Mouse (Mus musculus) lung, embryonic 15.5 days (tissue): ENCODE measurements around the gene Cetn3. TPM values are rescaled to one million over a fixed set of nuclear protein-coding genes. Genes with fewer than 3 reads are reported as not detected.

Experiments used
- ATAC-seq: fragments of 200-750 bp; cut with Nextera tagmentation; 2 replicates; pipeline ENCODE4 v1.8.0; 2017; ENCODE audit warnings: moderate number of reproducible peaks, borderline replicate concordance; ENCODE audit not compliant: low FRiP score, low TSS enrichment; ENCODE audit errors: extremely low read depth
- H3K27ac ChIP-seq: fragments of 300-500 bp; sonication (generic); 2 replicates; pipeline ENCODE4 v1.5.1; 2015; ENCODE audit warnings: moderate library complexity, mild to moderate bottlenecking, inconsistent platforms
- H3K27me3 ChIP-seq: fragments of 300-500 bp; sonication (generic); 2 replicates; pipeline ENCODE4 v1.6.1; 2015; ENCODE audit warnings: inconsistent platforms
- H3K36me3 ChIP-seq: fragments of 300-500 bp; sonication (generic); 2 replicates; pipeline ENCODE4 v1.6.1; 2015; ENCODE audit warnings: inconsistent platforms
- H3K4me1 ChIP-seq: fragments of 300-500 bp; sonication (generic); 2 replicates; pipeline ENCODE4 v1.6.1; 2015; ENCODE audit warnings: inconsistent platforms
- H3K4me2 ChIP-seq: fragments of 300-500 bp; sonication (generic); 2 replicates; pipeline ENCODE4 v1.6.1; 2015; ENCODE audit warnings: inconsistent platforms, mild to moderate bottlenecking, moderate library complexity
- H3K4me3 ChIP-seq: fragments of 300-500 bp; sonication (generic); 2 replicates; pipeline ENCODE4 v1.5.1; 2015; ENCODE audit warnings: mild to moderate bottlenecking, inconsistent platforms
- H3K9ac ChIP-seq: fragments of 300-500 bp; sonication (generic); 2 replicates; pipeline ENCODE4 v1.6.1; 2015; ENCODE audit warnings: inconsistent platforms
- H3K9me3 ChIP-seq: fragments of 300-500 bp; sonication (generic); 2 replicates; pipeline ENCODE4 v1.6.1; 2016; ENCODE audit warnings: inconsistent platforms
- WGBS: fragments of 180-500 bp; shearing (Covaris S2); methylation state at CpG from one replicate; pipeline ENCODE4 v1.1.7; 2015; 5-methylcytosine and 5-hydroxymethylcytosine counted together
- polyA plus RNA-seq: library from polyadenylated mRNA; unstranded; fragments of >200 nt; fragmentation: Nextera tagmentation; extraction: Ambion mirVana; gene quantifications from 2 replicates; pipeline ENCODE4 v1.2.1, GENCODE M21; 2015

Cetn3 gene
- 195 and 202 TPM in 2 replicates for polyA plus RNA-seq

DNA sequence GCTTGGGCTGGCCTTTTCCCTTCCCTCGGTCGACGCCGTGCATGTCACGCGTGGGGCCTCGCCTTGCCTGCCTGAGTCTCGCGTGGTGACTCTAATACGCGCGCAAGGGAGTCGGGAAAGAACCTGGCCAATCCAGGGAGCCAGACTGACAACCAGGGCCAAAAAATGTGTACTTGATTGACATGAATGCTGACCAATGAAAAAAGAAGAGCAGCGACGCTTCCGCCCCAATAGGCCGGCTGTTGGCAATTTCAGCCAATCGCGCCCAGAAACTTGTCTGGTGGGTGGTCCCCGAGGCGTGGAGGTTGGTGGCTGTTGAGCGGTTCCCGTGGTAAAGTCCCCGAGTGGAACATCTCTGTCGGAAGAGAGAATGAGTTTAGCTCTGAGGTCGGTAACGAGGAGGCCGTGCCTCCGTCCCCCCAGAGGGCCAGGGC lies at the start of gene Cetn3:
TSS of gene Cetn3 (plus strand) at position 107 of the 434 bp plus-strand sequence.
- H3K27ac ChIP-seq, result peak within 1 kb of the TSS; percentile 98
- H3K27me3 ChIP-seq, result no peaks in the 10 kb centered on the region
- H3K4me2 ChIP-seq, result peak within 1 kb of the TSS; percentile 71
- peaks cover 15% of the 10 kb centered on the region; the same call in 1 of the 2 replicates for H3K4me1 ChIP-seq
- under 1% methylated on average over 29 of the region's 29 CpGs for WGBS
- H3K9ac ChIP-seq, result peak within 1 kb of the TSS; percentile 74
- peak within 1 kb of the TSS; percentile 67 for H3K4me3 ChIP-seq
- peaks cover 16% of the 10 kb centered on the region for H3K36me3 ChIP-seq
- H3K9me3 ChIP-seq, result no peaks in the 10 kb centered on the region
- peak; percentile 92 for ATAC-seq

DNA sequence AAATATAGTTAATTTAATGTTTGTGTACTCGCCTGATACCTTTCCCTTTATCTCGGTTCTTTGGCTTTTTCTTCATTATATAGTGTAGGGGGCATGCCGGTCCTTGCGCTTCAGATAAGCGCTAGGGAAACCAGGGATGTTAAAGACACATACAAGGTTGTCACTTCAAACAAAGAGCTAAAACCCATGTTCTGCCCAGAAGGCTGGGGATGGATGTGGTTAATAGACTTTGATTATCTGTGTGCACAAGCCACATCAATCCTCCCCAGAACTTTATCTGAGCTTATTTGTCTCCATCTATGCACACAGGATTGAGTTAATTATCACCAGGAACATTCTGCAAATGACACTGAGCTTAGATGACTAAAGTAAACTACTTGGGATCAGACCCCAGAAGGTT lies 46.3 kb upstream of the Cetn3 start:
- H3K9me3 ChIP-seq, result no peaks in the 10 kb centered on the region
- H3K27me3 ChIP-seq, result no peaks in the 10 kb centered on the region
- no peak overlapping the region for H3K27ac ChIP-seq
- no peaks in the 10 kb centered on the region for H3K36me3 ChIP-seq
- no peak overlapping the region for H3K4me3 ChIP-seq
- H3K4me1 ChIP-seq, result no peaks in the 10 kb centered on the region
- no peak overlapping the region for H3K4me2 ChIP-seq
- ATAC-seq, result no peak
- WGBS, result 72% methylated on average over 5 of the region's 5 CpGs
- H3K9ac ChIP-seq, result no peak overlapping the region

DNA sequence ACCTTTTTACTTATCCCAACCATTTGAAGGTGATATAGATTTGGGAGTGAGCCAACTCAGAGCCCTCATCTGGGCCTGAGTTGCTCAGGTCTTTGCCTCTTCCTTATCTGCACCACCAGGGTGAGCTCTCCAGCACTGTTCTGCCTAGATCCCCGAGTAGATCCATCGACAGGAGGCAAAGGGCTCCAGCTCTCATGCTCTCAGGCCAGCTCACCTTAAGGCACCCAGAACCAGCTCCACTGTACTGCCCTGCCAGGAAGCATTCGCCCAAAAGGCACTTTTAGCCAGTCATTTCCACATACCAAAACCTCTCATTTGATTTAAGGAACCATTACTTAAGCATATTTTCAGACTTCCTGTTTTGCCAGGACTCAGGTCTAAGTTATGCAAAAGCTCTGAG lies 42.0 kb upstream of the Cetn3 start:
- Histone ChIP-seq H3K27me3 (no peaks in the 10 kb centered on the region), H3K4me3 (no peak overlapping the region), H3K27ac (no peak overlapping the region), H3K4me1 (no peaks in the 10 kb centered on the region), H3K4me2 (no peak overlapping the region), H3K9me3 (no peaks in the 10 kb centered on the region), H3K9ac (no peak overlapping the region), H3K36me3 (no peaks in the 10 kb centered on the region)
- no peak for ATAC-seq
- WGBS, result 36% methylated on average over 3 of the region's 3 CpGs

DNA sequence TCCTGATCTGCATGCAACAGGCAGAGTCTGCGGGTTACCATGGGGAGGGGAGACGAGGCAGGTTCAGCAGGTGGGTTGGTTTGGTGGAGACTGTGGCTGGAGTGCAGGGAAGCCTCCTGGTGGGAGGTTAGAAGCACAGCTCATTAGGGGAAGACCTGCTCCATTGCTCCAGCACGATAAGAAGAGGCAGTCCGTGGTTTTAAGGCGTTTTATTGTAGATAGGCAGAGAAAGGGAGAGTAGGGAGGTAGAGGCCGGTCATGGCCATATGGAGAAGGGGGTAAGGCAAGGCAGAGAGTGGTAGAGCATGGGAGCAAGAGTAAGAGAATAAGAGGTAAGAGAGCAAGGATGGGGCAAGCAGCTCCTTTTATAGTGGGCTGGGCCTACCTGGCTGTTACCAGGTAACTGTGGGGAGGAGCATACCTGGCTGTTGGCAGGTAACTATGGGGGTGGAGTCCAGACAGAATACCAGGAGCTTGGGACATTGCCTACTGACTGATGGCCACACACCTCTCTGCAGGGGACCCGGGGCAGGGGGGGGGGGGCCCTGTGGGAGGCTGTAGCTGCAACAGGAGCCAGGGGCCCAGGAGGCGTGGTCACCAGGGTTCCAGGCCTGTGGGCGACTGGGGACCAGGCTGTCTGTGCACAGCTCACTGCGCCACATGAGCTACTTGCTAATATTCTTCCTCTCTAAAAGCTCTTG lies 39.3 kb upstream of the Cetn3 start:
- H3K4me3 ChIP-seq, result no peak overlapping the region
- 47% methylated on average over 10 of the region's 10 CpGs for WGBS
- no peak overlapping the region for H3K9ac ChIP-seq
- H3K4me2 ChIP-seq, result no peak overlapping the region
- H3K27me3 ChIP-seq, result no peaks in the 10 kb centered on the region
- H3K36me3 ChIP-seq, result no peaks in the 10 kb centered on the region
- no peak for ATAC-seq
- H3K27ac ChIP-seq, result no peak overlapping the region
- no peaks in the 10 kb centered on the region for H3K4me1 ChIP-seq
- H3K9me3 ChIP-seq, result no peaks in the 10 kb centered on the region

DNA sequence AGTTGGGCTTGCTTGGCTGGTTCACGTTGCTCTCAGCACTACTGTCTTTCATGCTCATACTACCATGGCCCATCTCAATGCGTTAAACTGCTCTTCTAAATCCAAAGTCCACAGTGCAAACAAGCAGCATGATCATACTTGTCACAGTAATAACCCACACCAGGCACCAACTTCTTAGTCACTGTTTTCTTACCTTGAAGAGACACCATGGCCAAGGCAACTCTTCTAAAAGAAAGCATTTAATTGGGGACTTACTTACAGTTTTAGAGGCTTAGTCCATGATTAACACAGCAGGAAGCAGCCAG lies 38.8 kb upstream of the Cetn3 start:
- no peak for ATAC-seq
- Histone ChIP-seq H3K4me3 (no peak overlapping the region), H3K27ac (no peak overlapping the region), H3K9ac (no peak overlapping the region), H3K4me1 (no peaks in the 10 kb centered on the region), H3K9me3 (no peaks in the 10 kb centered on the region), H3K27me3 (no peaks in the 10 kb centered on the region), H3K36me3 (no peaks in the 10 kb centered on the region), H3K4me2 (no peak overlapping the region)
- whole genome bisulfite sequencing, result 32% methylated on average over 2 of the region's 2 CpGs

DNA sequence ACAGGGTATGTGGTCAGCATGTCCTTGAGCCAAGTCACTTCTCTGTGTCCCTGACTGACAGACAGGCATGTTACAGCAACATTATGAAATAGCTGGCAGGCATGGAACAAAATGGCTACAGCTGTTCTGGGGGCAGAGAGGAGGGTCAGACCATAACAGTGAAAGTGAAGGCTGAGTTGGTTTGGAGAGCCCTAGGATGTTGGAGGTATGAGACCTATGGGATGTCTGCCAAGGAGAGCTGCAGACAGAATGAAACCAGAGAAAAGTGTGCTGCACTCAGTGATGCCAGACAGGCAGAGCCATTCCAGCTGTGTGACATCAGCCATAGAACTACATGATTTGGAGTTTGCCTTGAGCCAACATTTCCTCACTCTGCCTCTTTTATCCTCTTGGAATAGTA lies 28.0 kb upstream of the Cetn3 start:
- no peaks in the 10 kb centered on the region for H3K4me1 ChIP-seq
- H3K9ac ChIP-seq, result no peak overlapping the region
- H3K36me3 ChIP-seq, result no peaks in the 10 kb centered on the region
- peak overlapping the region; percentile 15; the same call in 1 of the 2 replicates for H3K27ac ChIP-seq
- H3K4me3 ChIP-seq, result no peak overlapping the region
- no peak overlapping the region for H3K4me2 ChIP-seq
- peak; percentile 83 for ATAC-seq
- no peaks in the 10 kb centered on the region for H3K27me3 ChIP-seq
- no peaks in the 10 kb centered on the region for H3K9me3 ChIP-seq

DNA sequence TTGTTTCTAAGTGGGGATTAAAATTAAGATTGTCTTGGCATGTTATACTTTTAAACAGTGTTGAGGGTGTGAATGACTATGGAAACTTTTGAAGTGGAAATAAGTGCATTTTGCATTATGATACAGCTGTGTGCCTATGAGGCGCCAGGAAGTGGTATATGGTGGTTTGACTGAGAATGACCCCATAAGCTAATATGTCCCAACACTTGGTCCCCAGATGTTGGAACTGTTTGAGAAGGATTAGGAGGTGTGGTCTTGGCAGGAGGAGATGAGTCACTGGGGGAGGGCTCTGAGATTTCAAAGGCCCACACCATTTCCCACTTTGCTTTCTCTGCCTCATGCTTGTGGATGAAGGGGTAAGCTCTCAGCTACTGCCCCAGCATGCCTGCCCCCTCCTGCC lies 27.6 kb upstream of the Cetn3 start:
- Histone ChIP-seq H3K9me3 (no peaks in the 10 kb centered on the region), H3K9ac (no peak overlapping the region), H3K4me2 (no peak overlapping the region), H3K36me3 (no peaks in the 10 kb centered on the region), H3K4me3 (no peak overlapping the region), H3K27me3 (no peaks in the 10 kb centered on the region), H3K4me1 (no peaks in the 10 kb centered on the region), H3K27ac (no peak overlapping the region)
- WGBS, result 84% methylated on average over 1 of the region's 1 CpGs
- peak; percentile 70; the same call in 1 of the 2 replicates for ATAC-seq

DNA sequence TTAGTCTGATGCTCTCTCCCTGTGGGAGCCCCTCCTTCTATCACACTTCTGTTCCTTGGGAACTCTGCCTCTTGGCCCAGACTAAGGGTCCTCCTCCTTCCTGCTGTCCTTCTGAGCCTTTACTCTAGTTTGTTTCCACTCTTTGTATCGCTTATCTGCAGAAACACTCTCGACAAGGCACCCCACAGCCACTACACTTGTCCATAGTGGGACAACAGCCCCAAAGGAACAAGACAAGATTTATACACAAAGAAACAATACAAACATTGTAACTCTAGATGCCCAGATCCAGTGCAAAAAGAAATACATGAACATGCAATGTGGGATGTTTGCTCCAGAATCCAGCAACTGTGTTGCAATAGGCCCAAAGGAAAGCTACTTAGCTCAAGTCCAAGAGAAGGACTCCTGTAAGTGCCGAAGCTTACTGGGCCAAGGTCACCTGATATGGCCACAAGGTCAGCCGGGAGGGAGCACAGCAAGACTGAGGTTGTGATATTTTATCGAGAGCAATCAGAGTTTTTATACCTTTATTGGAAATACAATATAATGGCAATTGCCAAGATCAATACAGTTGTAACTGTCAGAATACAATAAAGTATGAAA lies 25.7 kb upstream of the Cetn3 start:
- Histone ChIP-seq H3K36me3 (no peaks in the 10 kb centered on the region), H3K4me3 (no peak overlapping the region), H3K9me3 (no peaks in the 10 kb centered on the region), H3K27ac (no peak overlapping the region), H3K27me3 (no peaks in the 10 kb centered on the region), H3K9ac (no peak overlapping the region), H3K4me1 (no peaks in the 10 kb centered on the region), H3K4me2 (no peak overlapping the region)
- ATAC-seq, result no peak
- 72% methylated on average over 5 of the region's 5 CpGs for WGBS

DNA sequence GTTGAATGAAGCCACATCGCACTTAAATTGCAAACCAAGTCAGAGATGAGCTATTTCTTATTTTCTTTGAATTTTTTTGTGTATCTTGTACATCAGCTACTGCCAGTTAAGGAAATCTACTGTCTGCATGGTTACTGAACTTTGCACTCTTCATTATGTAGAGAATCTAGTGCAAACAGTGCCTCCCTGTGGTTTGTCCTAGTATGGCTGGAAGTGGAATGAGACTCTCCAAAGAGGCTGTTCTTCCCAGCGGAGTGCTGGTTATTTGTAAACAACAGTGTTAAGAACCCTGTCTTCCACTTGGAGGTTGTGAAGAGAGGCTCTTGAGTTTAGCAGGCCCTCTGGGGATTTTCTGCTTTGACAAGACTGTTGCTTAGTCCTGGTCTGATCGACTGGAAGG lies 22.5 kb upstream of the Cetn3 start:
- Histone ChIP-seq H3K9ac (no peak overlapping the region), H3K4me2 (no peak overlapping the region), H3K27ac (no peak overlapping the region), H3K36me3 (no peaks in the 10 kb centered on the region), H3K4me1 (no peaks in the 10 kb centered on the region), H3K9me3 (no peaks in the 10 kb centered on the region), H3K27me3 (no peaks in the 10 kb centered on the region), H3K4me3 (no peak overlapping the region)
- 20% methylated on average over 3 of the region's 3 CpGs for WGBS
- no peak for ATAC-seq

DNA sequence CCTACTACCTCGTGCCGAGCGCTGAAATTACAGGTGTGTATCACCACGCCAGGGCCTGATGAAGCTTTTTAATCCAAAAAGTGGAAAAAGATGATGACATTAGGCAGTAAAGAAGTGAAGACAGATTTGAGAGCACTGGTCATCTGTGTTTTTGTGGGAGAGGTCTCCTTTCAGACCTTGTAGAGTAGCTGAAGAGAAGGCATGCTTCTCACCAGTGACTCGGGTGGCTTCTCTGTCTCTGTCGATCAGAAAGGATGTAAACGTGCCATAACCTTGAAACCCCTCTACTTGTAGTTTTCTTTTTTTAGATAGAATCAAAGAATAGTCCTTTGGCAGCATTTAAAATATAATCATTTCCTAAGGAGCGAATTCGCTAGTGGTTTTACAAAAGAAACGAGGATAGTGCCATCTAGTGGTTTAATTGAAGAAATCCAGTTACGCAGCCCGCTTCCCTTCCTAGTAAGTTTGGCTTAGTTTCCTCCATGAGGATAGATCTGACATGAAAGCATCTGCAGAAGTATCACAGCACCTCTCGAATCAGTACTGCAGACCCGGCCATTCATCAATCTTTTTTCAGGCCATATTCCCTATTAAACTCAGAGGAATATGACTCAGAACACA lies 21.2 kb upstream of the Cetn3 start:
- Histone ChIP-seq H3K36me3 (no peaks in the 10 kb centered on the region), H3K4me2 (no peak overlapping the region), H3K27ac (no peak overlapping the region), H3K4me3 (no peak overlapping the region), H3K27me3 (no peaks in the 10 kb centered on the region), H3K9me3 (no peaks in the 10 kb centered on the region), H3K9ac (no peak overlapping the region), H3K4me1 (no peaks in the 10 kb centered on the region)
- no peak for ATAC-seq
- 30% methylated on average over 14 of the region's 14 CpGs for WGBS

DNA sequence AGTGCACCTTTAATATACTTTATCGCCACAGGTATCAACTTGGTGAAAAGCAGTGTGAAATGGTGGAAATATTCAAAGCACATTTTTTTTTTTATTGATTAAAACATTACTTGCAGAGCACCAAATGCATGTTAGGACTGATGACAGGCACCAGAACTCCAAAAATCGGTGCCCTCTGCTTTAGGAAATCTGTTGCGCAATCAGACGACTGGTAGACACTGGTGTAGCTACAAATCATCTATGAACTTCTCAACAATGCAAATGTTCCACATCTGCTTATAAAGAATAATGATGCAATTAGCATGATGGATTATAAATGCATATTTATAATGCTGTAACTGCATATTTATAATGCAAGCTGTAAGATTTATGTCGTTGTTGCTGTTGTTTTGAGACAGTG lies 18.7 kb upstream of the Cetn3 start:
- no peaks in the 10 kb centered on the region for H3K36me3 ChIP-seq
- no peaks in the 10 kb centered on the region for H3K9me3 ChIP-seq
- H3K9ac ChIP-seq, result no peak overlapping the region
- H3K4me3 ChIP-seq, result no peak overlapping the region
- no peak overlapping the region for H3K27ac ChIP-seq
- WGBS, result 83% methylated on average over 5 of the region's 5 CpGs
- ATAC-seq, result no peak
- no peaks in the 10 kb centered on the region for H3K27me3 ChIP-seq
- no peak overlapping the region for H3K4me2 ChIP-seq
- H3K4me1 ChIP-seq, result no peaks in the 10 kb centered on the region

DNA sequence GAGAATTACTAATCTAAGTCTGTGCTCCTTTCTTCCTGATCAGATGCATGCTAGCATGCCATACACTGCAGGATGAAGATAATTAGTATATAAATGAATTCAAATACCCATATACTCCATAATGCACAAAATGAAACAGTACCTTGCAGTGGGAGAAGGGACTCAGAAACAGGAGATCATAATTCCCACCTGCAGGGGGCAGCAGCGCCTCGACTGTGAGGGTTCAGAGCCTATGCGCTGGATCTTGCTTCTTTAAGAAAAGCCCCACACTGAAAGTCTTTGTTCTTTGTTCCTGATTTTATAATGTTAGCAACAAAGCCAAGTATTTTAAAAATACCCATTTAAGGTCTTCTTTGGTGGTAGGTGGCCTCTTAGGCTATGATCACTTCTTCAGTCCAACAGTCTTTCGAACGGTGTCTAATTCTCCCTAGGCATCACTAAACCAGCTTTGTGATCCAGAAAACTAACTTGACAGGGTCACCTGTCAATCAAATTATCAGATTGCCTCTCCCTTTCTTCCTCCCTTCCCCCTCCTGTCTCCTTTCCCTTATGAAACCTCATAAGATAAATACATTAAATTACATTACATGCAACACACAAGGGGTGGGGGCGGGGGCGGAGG lies 15.7 kb upstream of the Cetn3 start:
- H3K9me3 ChIP-seq, result no peaks in the 10 kb centered on the region
- no peak overlapping the region for H3K4me3 ChIP-seq
- H3K27ac ChIP-seq, result no peak overlapping the region
- WGBS, result 81% methylated on average over 7 of the region's 7 CpGs
- no peaks in the 10 kb centered on the region for H3K4me1 ChIP-seq
- ATAC-seq, result no peak
- no peak overlapping the region for H3K9ac ChIP-seq
- H3K27me3 ChIP-seq, result no peaks in the 10 kb centered on the region
- H3K36me3 ChIP-seq, result no peaks in the 10 kb centered on the region
- H3K4me2 ChIP-seq, result no peak overlapping the region
